Mouse (Mus musculus): ENCODE results near the gene Irf2bp1. TPM values are rescaled to one million over a fixed set of nuclear protein-coding genes. Genes with fewer than 3 reads are reported as not detected.

Gene Irf2bp1
- polyA plus RNA-seq, 1 experiment from 2014 or later: 11.5 TPM

DNA sequence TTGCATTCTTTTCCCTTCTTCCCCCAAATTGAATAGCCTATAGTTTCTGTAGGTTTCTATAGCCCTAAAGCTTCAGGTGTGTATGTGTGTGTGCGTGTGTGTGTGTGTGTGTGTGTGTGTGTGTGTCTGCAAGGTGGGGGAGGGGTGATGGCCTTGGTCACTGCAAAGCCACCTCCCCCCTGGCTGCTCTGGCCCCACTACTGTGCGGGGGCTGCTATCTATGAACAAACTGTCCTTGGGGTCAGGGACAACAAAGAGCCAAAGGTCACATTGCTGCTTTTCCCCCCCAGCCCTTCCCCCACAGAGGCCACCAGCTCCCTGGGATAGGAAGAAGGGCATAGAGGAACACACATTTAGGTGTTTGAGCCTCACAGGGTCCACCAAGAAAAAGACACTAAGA, 9.0 kb downstream of the Irf2bp1 start:
- Histone ChIP-seq H3K27ac (no peak overlapping the region), H3K4me2 (no peak overlapping the region), H3K9ac (no peak overlapping the region), H3K4me1 (replicated peaks) (peaks cover 16% of the 10 kb centered on the region), H3K36me3 (no peaks in the 10 kb centered on the region), H3K27me3 (no peaks in the 10 kb centered on the region), H3K4me3 (no peak overlapping the region), H3K9me3 (replicated peaks) (no peaks in the 10 kb centered on the region)
- WGBS: 36% methylated on average over 2 of the region's 2 CpGs
- no peak for ATAC-seq (replicated peaks; ENCODE audit: insufficient number of reproducible peaks, insufficient read depth, low FRiP score, low read depth)

DNA sequence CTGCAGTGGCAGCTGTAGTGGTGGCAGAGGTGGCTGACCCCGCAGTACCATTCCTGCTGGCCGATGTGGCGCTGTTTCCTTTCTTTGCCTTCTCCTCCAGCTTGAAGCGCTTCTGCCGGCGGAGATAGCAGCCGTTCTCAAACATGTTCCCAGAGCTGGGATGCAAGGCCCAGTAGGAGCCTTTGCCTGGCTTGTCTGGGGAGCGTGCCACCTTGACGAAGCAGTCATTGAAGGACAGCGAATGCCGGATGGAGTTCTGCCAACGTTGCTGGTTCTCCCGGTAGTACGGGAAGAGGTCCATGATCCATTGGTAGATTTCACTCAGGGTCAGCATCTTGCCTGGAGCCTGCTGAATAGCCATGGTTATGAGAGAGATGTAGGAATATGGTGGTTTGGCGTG, 10.6 kb downstream of the Irf2bp1 start:
- 50% methylated on average over 15 of the region's 15 CpGs for WGBS
- Histone ChIP-seq H3K9me3 (replicated peaks) (no peaks in the 10 kb centered on the region), H3K9ac (no peak overlapping the region), H3K4me1 (replicated peaks) (peaks cover 16% of the 10 kb centered on the region), H3K36me3 (no peaks in the 10 kb centered on the region), H3K27me3 (no peaks in the 10 kb centered on the region), H3K27ac (no peak overlapping the region), H3K4me3 (no peak overlapping the region), H3K4me2 (no peak overlapping the region)
- ATAC-seq (replicated peaks; ENCODE audit: insufficient number of reproducible peaks, insufficient read depth, low FRiP score, low read depth): no peak

DNA sequence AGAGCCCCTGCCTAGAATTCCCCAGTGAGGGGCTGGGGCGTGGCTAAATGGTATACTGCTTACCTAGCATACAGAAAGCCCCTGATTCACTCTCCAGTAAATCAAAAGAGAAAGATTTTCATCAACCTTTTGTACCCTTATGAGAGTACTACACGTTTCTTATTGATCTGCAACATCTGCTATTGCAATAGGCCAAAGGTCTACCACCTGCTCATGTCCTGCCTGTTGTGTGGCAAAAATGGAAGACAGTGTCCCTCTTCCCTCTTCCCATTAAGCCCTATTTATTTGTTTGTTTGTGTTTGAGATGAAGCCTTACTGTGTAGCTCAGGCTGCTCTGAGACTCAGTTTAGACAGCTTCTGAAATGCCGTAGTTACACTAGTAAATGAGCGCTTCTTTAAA, 12.2 kb downstream of the Irf2bp1 start:
- H3K4me1 ChIP-seq (replicated peaks): peaks cover 19% of the 10 kb centered on the region
- H3K9me3 ChIP-seq (replicated peaks): no peaks in the 10 kb centered on the region
- WGBS: 84% methylated on average over 4 of the region's 4 CpGs
- peaks cover 11% of the 10 kb centered on the region for H3K27me3 ChIP-seq
- no peaks in the 10 kb centered on the region for H3K36me3 ChIP-seq
- no peak overlapping the region for H3K27ac ChIP-seq
- no peak overlapping the region for H3K4me2 ChIP-seq
- no peak overlapping the region for H3K9ac ChIP-seq
- no peak for ATAC-seq (replicated peaks; ENCODE audit: insufficient number of reproducible peaks, insufficient read depth, low FRiP score, low read depth)
- H3K4me3 ChIP-seq: no peak overlapping the region

DNA sequence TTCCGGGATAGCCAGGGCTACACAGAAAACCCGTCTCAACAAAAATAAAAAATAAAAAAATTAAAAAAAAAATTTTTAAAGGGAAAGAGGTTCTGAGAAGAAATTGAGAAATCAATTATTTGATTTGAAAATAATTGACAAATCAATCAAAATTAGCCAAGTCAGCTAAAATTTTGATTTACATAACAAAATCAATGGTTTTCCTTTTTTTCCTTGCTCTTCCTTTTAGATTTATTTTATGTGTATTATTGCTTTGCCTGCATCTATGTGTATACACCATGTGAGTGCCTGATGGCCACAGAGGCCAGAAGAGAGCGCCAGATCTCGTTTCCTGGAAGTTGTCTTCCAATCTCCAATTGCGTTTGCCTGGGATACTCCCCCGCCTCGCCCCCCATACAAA, 14.1 kb downstream of the Irf2bp1 start:
- 77% methylated on average over 7 of the region's 7 CpGs for WGBS
- H3K4me1 ChIP-seq (replicated peaks): peaks cover 6% of the 10 kb centered on the region
- H3K4me3 ChIP-seq: no peak overlapping the region
- H3K9me3 ChIP-seq (replicated peaks): no peaks in the 10 kb centered on the region
- H3K9ac ChIP-seq: no peak overlapping the region
- H3K36me3 ChIP-seq: no peaks in the 10 kb centered on the region
- no peak for ATAC-seq (replicated peaks; ENCODE audit: insufficient number of reproducible peaks, insufficient read depth, low FRiP score, low read depth)
- H3K27ac ChIP-seq: no peak overlapping the region
- peaks cover 28% of the 10 kb centered on the region for H3K27me3 ChIP-seq
- no peak overlapping the region for H3K4me2 ChIP-seq

DNA sequence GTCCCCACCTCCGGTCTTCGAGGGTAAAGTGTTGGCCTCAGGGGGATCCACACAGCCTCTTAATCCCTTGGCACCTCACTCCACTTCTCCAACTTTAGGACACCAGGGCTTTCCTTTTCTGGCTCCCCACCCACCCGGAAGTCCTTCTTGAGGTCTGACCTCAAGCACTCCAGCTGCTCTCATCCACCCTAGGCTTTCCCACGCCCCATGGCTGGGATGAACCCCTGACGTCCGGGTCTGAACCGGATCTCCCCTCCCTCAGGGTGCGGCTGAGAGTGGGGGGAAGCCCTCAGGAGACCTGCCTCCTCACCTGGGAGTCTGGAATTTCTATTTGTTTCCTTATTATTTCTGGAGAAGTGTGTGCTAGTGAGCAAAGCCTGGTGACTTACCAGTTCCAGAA, 17.2 kb downstream of the Irf2bp1 start:
- Histone ChIP-seq H3K9me3 (replicated peaks) (no peaks in the 10 kb centered on the region), H3K36me3 (no peaks in the 10 kb centered on the region), H3K4me3 (no peak overlapping the region), H3K27me3 (peaks cover 39% of the 10 kb centered on the region), H3K4me1 (replicated peaks) (peaks cover 26% of the 10 kb centered on the region), H3K27ac (no peak overlapping the region), H3K9ac (no peak overlapping the region), H3K4me2 (no peak overlapping the region)
- no peak for ATAC-seq (replicated peaks; ENCODE audit: insufficient number of reproducible peaks, insufficient read depth, low FRiP score, low read depth)
- WGBS: 17% methylated on average over 8 of the region's 8 CpGs

DNA sequence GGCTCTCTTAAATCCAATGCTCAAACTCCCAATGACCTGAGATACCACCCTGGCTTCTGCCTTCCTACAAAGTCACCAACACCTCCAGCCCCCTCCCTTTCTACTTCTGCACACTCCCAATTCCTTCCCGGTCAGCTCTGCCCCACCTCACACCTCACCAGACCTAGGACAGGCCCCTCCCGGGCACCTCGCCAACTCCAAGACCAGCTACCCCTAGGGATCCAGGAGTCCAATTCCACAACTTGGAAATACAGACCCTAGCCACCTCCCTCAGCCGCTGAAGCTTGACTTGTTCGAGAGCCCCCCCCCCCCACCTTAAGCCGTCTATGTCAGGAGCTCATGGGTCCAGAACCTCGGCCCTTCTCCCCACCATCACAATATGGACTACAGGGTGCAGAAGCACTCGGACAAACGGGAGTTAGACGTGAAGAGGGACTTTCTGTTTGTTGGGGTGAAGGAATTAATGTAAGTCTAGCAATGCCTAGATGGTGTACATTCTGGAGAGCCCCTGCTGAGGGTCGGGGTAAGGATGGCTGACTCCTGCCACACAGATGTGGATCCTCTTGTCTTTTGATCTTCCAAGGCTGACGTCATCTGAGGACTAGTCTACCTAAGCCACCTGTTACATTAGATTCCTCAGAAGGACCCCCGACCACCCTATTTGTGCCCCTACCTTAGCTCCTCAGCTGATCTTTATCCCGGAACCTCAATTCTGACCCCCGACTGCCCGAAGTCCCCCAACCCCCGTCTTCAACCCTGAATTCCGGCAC, 18.5 kb downstream of the Irf2bp1 start:
- Histone ChIP-seq H3K9me3 (replicated peaks) (no peaks in the 10 kb centered on the region), H3K36me3 (no peaks in the 10 kb centered on the region), H3K4me3 (no peak overlapping the region), H3K27me3 (peaks cover 39% of the 10 kb centered on the region), H3K27ac (no peak overlapping the region), H3K9ac (no peak overlapping the region), H3K4me2 (no peak overlapping the region), H3K4me1 (replicated peaks) (peaks cover 30% of the 10 kb centered on the region)
- 43% methylated on average over 18 of the region's 18 CpGs for WGBS
- no peak for ATAC-seq (replicated peaks; ENCODE audit: insufficient number of reproducible peaks, insufficient read depth, low FRiP score, low read depth)

DNA sequence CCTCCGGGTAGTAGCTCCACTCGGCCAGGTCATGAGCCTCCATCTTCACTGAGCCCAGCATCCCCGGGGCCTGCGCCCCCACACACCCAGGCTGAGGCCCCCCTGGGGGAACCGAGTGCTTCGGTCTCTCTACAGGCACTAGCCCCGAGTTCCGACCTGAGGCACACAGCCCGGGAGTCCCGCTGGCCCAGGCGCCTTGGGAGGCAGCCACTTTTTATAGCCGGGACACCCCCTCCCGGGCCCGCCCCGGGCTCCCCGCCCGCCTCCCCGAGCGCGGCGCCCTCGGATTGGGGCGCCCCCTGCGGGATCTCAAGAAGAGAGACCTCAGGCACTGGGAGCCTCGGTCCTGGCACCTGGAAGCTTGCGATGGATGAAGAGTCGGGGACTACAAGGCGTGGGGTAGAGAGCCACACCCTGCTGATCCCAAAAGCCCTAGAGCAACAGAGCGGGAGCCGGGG, 19.5 kb downstream of the Irf2bp1 start, which contains the start of gene Foxa3:
TSS of gene Foxa3 (minus strand) at position 182 of the 458 bp plus-strand sequence.
- peak within 1 kb of the TSS; percentile 95 for H3K9ac ChIP-seq
- H3K4me1 ChIP-seq (replicated peaks): peaks cover 32% of the 10 kb centered on the region
- no peak for ATAC-seq (replicated peaks; ENCODE audit: insufficient number of reproducible peaks, insufficient read depth, low FRiP score, low read depth)
- H3K27ac ChIP-seq: peak within 1 kb of the TSS; percentile 75
- H3K4me3 ChIP-seq: peak within 1 kb of the TSS; percentile 99
- H3K27me3 ChIP-seq: peaks cover 39% of the 10 kb centered on the region
- no peaks in the 10 kb centered on the region for H3K9me3 ChIP-seq (replicated peaks)
- WGBS: 3% methylated on average over 30 of the region's 30 CpGs
- H3K4me2 ChIP-seq: peak within 1 kb of the TSS; percentile 89
- 0 out of 2 replicates have a peak, but pooled peaks cover 3% of the 10 kb centered on the region for H3K36me3 ChIP-seq

DNA sequence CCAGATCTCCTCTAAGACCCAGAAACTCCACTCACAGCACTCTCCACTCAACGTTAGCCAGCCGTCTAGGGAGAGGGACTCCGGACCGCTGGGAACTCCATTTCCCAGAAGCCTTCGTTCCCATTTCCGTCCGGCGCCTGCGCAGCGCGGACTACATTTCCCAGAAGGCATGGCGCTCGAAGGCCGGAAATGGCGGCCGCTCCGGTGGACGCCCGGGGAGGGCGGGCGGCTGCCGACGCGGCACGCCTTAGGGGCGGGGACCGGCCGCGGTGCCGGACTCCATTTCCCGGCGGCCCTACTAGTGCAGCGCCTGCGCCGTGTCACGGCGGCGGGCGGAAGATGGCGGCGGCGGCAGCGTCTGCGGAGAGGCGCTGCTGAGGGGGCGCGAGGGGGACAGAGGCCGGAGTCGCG, 20.3 kb downstream of the Irf2bp1 start, which contains the start of gene Sympk:
TSS of gene Sympk (plus strand) at position 282 of the 411 bp plus-strand sequence.
- peaks cover 7% of the 10 kb centered on the region; the same call in 1 of the 2 replicates for H3K36me3 ChIP-seq
- peak within 1 kb of the TSS; percentile 89 for H3K4me2 ChIP-seq
- 1% methylated on average over 45 of the region's 50 CpGs for WGBS
- ATAC-seq (replicated peaks; ENCODE audit: insufficient number of reproducible peaks, insufficient read depth, low FRiP score, low read depth): peak; percentile 95
- H3K27ac ChIP-seq: peak within 1 kb of the TSS; percentile 75
- H3K4me3 ChIP-seq: peak within 1 kb of the TSS; percentile 99
- H3K9me3 ChIP-seq (replicated peaks): no peaks in the 10 kb centered on the region
- peak within 1 kb of the TSS; percentile 95 for H3K9ac ChIP-seq
- H3K4me1 ChIP-seq (replicated peaks): peaks cover 32% of the 10 kb centered on the region
- H3K27me3 ChIP-seq: peaks cover 39% of the 10 kb centered on the region

DNA sequence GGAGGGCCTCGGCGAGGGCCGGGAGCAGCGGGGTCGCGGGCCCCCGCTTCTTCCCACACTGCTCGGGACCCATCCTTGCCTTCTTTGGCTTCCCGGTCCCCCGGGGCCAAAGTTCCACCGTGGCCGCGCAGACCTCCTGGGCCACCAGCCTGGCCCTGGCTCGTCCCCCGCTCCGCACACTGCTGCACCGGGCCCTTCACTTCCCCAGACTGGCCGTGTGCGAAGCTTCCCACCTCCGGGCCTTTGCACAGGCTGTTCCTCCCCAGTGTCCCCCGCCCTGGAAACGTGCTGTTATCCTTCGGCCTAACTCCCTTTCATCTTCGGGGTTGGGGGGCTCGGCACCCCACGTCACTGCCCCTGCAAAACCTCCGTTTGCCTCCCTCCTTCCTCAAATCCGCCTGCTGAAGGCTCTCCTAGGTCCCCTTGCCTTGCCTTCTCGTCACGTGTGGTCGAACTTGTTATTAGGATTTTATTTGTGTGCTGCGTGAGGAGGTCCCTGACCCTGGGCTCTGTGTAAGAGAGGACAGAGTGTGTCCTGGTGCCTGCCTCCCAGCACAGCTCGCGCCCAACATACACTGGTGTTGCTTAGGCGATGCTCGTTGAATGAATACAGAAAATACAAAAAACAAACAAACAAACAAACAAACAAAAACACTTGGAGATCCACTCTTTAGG, 20.9 kb downstream of the Irf2bp1 start:
- Histone ChIP-seq H3K4me2 (peak overlapping the region; percentile 89), H3K4me3 (peak overlapping the region; percentile 99), H3K4me1 (replicated peaks) (peaks cover 32% of the 10 kb centered on the region), H3K36me3 (peaks cover 13% of the 10 kb centered on the region), H3K27ac (peak overlapping the region; percentile 75), H3K27me3 (peaks cover 39% of the 10 kb centered on the region), H3K9me3 (replicated peaks) (no peaks in the 10 kb centered on the region), H3K9ac (peak overlapping the region; percentile 95)
- ATAC-seq (replicated peaks; ENCODE audit: insufficient number of reproducible peaks, insufficient read depth, low FRiP score, low read depth): peak; percentile 43
- under 1% methylated on average over 35 of the region's 36 CpGs for WGBS

DNA sequence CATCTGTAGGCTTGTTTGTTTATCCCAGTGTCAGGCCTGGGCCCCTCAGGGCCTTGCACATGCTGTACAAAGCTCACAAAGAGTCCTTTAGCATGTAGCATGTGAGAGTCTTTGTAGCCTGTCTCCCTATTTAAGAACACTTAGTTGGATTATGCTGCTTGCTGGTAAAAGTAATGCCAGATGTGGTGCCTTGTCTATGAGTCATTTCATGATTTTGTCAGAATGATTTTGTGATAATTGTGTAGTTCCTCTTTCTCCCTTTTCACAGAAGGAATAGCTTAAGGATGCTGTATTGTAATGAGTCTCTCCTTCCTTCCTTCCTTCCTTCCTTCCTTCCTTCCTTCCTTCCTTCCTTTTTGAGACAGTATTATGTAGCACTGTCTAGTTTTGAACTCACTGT, 24.2 kb downstream of the Irf2bp1 start:
- Histone ChIP-seq H3K9ac (no peak overlapping the region), H3K27me3 (peaks cover 9% of the 10 kb centered on the region), H3K4me3 (no peak overlapping the region), H3K27ac (no peak overlapping the region), H3K36me3 (peaks cover 43% of the 10 kb centered on the region), H3K9me3 (replicated peaks) (no peaks in the 10 kb centered on the region), H3K4me2 (no peak overlapping the region), H3K4me1 (replicated peaks) (peaks cover 27% of the 10 kb centered on the region)
- ATAC-seq (replicated peaks; ENCODE audit: insufficient number of reproducible peaks, insufficient read depth, low FRiP score, low read depth): no peak

DNA sequence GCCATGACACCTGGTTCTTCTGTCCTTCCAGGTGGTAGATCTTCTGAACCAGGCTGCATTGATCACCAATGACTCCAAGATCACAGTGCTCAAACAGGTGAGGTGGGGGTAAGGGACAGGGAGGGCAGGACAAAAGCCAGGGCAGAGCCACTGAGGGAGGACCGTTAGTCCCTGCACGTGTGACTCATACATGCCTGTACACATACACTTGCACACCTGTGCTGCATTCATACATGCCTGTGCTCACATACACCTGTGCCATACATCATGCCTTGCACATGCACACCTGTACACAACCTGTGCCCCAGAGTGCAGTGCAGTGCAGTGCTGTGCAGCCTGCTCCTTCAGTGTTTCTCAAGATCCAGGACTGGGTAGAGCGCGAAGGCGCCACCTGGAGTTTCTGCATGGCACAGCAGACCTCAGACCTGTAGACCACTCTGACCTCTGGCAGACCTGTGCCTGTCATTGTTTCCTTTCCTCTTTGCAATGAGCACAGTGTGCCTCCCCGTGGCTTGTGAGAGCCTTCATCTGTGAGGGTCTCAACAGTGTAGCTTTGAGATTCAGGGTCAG, 25.3 kb downstream of the Irf2bp1 start:
- Histone ChIP-seq H3K4me2 (no peak overlapping the region), H3K27me3 (no peaks in the 10 kb centered on the region), H3K4me1 (replicated peaks) (peaks cover 19% of the 10 kb centered on the region), H3K36me3 (peaks cover 46% of the 10 kb centered on the region), H3K4me3 (no peak overlapping the region), H3K27ac (no peak overlapping the region), H3K9ac (no peak overlapping the region), H3K9me3 (replicated peaks) (no peaks in the 10 kb centered on the region)
- WGBS: 67% methylated on average over 6 of the region's 6 CpGs
- ATAC-seq (replicated peaks; ENCODE audit: insufficient number of reproducible peaks, insufficient read depth, low FRiP score, low read depth): 0 out of 2 replicates have a peak, but pooled peaks have one; percentile 11

Data from heart, embryonic 15.5 days (tissue).